Mouse (Mus musculus) cerebellum, adult 11-12 months (tissue): ENCODE results near the gene Sox13.

Source experiments
- DNase-seq: peaks from one replicate; pipeline ENCODE4 v3.0.0; 2022

Sox13 gene

GRCm38 (mm10) chr1:133424547-133425140 lies 467 bp upstream of the Sox13 start:
- no peak for DNase-seq

GRCm38 (mm10) chr1:133423166-133423542 lies 1.0 kb downstream of the Sox13 start:
- DNase-seq, result no peak

GRCm38 (mm10) chr1:133422615-133423161 lies 1.5 kb downstream of the Sox13 start:
- no peak for DNase-seq

- no peak for DNase-seq
Observed at GRCm38 (mm10) chr1:133421975-133422570, 2.1 kb downstream of the Sox13 start.

GRCm38 (mm10) chr1:133421061-133421460 lies 3.1 kb downstream of the Sox13 start:
- no peak for DNase-seq

GRCm38 (mm10) chr1:133420491-133420890 lies 3.7 kb downstream of the Sox13 start:
- DNase-seq, result no peak

- no peak for DNase-seq
Observed at GRCm38 (mm10) chr1:133419178-133419834, 4.9 kb downstream of the Sox13 start.

- no peak for DNase-seq
Observed at GRCm38 (mm10) chr1:133418164-133418800, 5.9 kb downstream of the Sox13 start.

GRCm38 (mm10) chr1:133417539-133417938 lies 6.6 kb downstream of the Sox13 start:
- no peak for DNase-seq

GRCm38 (mm10) chr1:133417113-133417512 lies 7.1 kb downstream of the Sox13 start:
- DNase-seq, result no peak

- DNase-seq, result no peak
Observed at GRCm38 (mm10) chr1:133416472-133416871, 7.7 kb downstream of the Sox13 start.

GRCm38 (mm10) chr1:133415505-133415904 lies 8.7 kb downstream of the Sox13 start:
- DNase-seq, result no peak

- DNase-seq, result no peak
Observed at GRCm38 (mm10) chr1:133415086-133415485, 9.1 kb downstream of the Sox13 start.

- DNase-seq, result no peak
Observed at GRCm38 (mm10) chr1:133412941-133413340, 11.2 kb downstream of the Sox13 start.

GRCm38 (mm10) chr1:133411506-133412147 lies 12.6 kb downstream of the Sox13 start:
- DNase-seq, result no peak

- no peak for DNase-seq
Observed at GRCm38 (mm10) chr1:133409786-133410185, 14.4 kb downstream of the Sox13 start.

GRCm38 (mm10) chr1:133408880-133409516 lies 15.2 kb downstream of the Sox13 start:
- DNase-seq, result no peak

GRCm38 (mm10) chr1:133408321-133408720 lies 15.9 kb downstream of the Sox13 start:
- DNase-seq, result no peak

- no peak for DNase-seq
Observed at GRCm38 (mm10) chr1:133407436-133407835, 16.7 kb downstream of the Sox13 start.

GRCm38 (mm10) chr1:133406614-133407013 lies 17.6 kb downstream of the Sox13 start:
- no peak for DNase-seq

GRCm38 (mm10) chr1:133404005-133404404 lies 20.2 kb downstream of the Sox13 start:
- no peak for DNase-seq

- DNase-seq, result no peak
Observed at GRCm38 (mm10) chr1:133400014-133400725, 24.0 kb downstream of the Sox13 start.
